Mouse (Mus musculus) neutrophil, adult 5-6 weeks (primary cell): Measurements from ENCODE around the gene Epc2. TPM values are rescaled to one million over a fixed set of nuclear protein-coding genes. Genes with fewer than 3 reads are reported as not detected.
"Not testable (repeated sequence)": the region's sequence is repeated elsewhere in the genome, so short reads cannot be mapped to it uniquely, and the experiment has no call there.

Experiments
- ATAC-seq: fragments of 151-379, 151-347 bp; 2 replicates; pipeline ENCODE4 v1.8.0; 2017; ENCODE audit warnings: mild to moderate bottlenecking, moderate TSS enrichment; ENCODE audit not compliant: insufficient number of reproducible peaks, poor library complexity, low FRiP score, severe bottlenecking; ENCODE audit errors: extremely low read depth
- total RNA-seq: library from RNA; stranded (forward); fragments of 200-1000 nt; gene quantifications from 2 replicates; pipeline ENCODE4 v1.2.3, GENCODE M21; 2017

Gene Epc2
- total RNA-seq, 1 experiment from 2014 or later, result 83.7 TPM

DNA sequence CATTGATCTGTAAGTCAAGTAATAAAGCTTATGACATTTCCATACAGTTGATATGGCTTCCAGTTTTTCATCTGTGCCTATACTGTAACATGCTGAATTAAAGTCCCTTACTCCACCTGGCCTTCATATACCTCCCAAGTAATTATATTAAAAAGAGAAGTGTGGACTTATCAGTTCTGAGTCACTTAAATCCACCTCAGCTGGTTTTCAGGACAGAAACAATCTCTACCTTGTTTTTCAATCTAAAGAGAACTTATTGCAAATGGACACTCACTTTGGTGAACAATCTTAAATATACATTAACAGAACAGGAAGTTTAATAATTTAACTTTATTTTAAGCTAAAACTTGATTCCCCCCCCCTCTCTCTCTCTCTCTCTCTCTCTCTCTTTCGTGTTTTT is 15.8 kb downstream of the Epc2 start:
- no peak for ATAC-seq

DNA sequence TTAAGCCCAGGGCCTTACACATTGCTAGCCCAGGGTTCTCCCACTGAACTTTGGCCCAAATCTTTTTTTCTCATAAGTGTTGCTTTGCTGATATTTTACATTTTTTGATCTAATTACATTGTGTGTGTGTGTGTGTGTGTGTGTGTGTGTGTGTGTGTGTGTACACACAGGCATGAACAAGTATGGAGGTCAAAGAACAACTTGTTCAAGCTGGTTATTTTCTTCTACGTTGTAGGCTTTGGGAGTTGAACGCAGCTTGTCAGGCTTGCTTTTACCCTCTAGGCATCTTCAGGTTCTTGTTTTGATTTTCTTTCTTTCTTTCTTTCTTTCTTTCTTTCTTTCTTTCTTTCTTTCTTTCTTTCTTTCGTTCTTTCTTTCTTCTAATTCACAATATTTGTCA is 19.9 kb downstream of the Epc2 start:
- no peak for ATAC-seq

DNA sequence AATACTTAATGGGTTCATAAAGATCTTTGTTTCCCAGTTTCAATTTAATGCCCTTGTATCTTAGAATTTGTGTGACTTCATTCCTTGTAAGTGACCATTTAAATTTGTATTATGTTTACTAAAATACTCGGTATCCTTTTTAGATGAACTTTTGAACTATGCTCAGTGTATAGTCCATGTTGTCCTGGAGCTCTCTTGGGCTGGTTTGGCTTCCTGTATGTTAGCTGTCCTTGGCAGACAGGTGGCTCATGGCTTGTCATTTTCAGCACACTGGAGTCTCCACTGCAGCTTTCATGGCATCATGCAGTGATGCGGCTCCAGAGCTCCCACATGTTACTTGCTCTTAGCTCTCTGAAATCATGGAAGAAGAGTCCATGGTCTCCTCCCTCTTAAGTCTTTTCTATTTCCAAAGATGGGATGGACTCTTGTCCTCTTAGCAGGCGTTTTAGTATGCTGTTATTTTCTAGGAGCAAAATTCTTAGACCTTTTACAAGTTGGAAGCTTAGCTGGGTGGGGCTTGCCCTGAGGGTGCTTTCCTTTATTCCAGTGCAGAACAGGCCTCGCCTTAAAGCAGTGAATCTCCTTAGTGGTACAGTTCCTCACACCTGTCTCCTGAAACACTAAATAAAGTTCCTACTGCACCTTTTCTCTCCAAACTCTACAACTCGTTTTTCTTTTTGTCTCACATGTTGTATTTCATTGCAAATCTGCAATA is 20.5 kb downstream of the Epc2 start:
- no peak for ATAC-seq

DNA sequence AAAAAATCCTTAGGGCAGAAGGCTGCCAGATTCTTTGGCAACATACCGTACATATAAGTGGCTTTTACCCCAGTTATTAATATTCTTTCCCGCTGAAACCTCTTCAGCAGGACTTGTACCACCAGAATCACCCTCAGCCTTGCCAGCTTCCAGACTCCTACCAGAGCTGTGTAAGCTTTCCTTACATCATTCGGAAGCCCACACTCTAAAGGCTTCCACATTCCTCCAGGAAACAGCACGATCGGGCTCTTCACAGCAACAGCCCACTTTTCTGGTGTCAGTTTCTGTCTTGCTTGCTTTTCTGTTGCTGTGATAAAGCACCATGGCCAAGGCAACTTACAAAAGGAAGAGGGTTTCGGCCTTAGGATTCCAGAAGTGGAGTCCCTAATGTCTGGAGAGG is 21.2 kb downstream of the Epc2 start:
- no peak for ATAC-seq

DNA sequence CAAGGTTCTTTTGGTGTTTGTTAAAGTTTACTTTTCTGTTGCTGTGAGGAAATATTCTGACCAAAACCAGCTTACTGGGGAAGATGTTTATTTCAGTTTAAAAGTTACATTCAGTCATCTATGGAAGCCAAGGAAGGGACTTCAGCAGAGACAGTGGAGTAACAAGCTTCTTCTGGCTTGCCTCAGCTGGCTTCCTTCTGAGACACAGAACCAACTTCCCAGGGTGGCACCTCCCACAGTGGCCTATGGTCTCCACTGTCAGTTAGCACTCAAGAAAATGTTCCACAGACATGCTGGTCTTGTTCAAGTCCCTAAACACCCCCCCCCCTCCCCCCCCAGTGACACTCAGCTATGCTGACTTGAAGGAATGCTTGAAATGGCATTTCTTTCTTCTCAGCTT is 30.9 kb downstream of the Epc2 start:
- ATAC-seq, result no peak

DNA sequence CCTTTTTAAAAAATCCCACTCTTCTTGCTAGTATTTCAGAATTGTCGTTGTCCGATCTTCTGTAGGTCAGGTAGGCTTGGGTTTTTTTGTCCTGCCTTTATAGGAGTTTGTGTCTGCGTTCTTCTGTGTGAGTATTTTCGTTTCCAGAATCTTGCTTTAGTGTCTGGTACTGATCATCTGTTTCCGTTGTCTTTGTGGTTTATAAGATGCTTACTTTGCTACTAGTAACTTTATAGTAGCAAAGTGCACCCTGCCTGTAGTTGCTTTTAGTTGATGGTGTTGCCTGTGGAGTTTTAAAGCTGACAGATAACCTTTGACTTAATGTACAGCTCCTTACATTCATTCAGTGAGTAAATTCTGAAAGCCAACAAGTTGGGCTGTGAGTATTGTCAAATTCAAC is 32.1 kb downstream of the Epc2 start:
- no peak for ATAC-seq

DNA sequence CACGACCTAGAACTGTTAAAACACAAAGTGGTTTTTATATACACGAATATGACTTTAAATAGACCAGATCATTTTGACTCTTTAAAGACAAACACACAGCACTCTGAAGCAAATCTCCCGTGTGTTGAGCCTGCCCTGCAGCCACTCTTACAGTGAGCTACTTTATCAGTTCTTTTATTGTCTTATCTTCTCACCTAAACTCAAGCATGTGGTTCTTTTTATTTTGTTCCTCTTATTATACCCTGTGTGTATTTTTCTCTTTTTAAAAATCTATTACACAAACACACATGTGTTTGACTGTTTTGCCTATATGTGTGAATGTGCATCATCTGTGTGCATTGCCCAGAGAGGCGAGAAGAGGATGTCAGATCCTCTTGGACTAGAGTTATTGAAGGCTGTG is 50.1 kb downstream of the Epc2 start:
- no peak for ATAC-seq

DNA sequence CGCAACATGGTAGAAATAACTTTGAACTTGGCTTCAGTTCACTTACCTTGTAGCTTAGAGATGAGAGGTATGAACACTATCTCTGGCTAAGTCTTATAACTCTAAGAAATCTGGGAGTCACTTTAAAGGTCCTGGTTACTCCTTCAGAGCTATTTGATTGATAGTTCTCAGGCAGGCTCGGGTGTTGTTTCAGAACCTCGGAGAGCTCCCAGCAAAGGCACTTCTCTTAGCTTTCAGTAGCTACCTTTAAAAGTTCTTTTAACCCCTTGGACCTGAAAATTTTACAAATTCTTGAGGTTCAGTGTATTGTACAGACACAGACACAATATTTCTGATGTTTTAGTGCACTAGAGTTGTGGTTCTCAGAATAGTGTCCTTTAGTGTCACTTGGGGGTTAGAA is 52.3 kb downstream of the Epc2 start:
- no peak for ATAC-seq

DNA sequence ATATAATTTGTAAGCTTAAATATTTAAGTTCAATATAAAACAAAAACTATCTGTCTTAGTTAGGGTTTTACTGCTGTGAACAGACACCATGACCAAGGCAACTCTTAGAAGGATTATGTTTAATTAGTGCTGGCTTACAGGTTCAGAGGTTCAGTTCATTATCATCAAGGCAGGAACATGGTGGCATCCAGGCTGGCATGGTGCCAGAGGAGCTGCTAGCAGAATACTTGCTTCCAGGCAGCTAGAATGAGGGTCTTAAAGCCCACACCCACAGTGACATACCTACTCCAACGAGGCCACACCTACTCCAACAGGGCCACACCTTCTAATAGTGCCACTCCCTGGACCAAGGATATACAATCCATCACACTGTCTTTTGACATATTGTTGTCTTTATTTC is 53.9 kb downstream of the Epc2 start:
- ATAC-seq, result not testable (repeated sequence)

DNA sequence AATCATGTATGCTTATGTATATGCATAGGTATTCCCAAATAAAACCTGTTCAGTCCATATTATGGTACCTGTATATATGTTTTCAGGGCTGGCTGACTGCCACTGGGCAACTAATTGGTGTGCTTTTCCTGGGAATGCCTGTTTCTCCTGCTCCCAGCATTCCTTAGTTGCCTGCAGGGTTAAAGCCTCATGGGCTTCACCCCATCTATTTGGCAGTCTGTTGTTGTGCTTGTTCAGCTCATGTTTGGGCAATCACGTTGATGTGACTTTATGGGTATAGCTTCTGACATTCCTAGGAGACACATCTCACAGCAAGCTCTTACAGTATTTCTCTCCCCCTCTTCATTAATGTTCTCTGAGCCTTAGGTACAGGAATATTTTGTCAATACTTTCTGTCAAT is 59.5 kb downstream of the Epc2 start:
- no peak for ATAC-seq

DNA sequence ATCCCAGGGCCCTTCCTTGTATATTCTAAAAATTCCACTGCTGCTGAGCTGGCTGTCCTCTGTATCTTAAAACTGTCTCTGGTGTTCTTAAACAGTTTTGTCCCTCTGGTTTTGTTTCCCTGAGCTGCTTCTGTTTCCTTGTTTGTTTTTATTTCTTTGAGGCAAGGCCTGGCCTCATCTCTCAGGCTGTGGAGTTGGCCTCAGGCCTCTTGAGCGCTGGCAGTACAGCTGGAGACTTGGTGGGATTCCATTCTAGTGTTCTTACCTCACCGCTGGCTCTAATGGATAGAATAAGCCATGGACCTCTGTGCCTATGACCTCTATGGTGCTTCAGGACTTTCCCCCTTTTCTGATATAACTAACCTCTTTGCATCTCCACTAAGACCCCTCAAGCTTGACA is 64.7 kb downstream of the Epc2 start:
- ATAC-seq, result no peak

DNA sequence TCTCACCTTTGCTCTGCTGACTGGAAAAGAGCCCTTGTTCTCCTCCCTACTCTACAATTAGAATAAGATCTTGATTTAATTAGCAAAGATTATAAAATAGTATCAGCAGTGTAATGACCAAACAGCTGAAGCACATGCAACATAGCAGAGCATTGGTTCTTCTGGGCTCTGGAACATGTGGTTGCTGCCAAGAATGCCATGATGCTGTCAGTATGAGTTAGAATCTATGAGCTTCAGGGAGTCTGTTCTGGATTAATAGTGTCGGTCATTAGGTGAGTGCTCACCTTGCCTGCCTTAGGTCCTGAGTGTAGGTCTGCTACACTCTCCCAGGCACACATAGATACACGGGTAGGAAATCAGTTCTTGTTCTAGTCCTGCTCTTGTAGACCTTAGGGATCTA is 69.1 kb downstream of the Epc2 start:
- ATAC-seq, result no peak

DNA sequence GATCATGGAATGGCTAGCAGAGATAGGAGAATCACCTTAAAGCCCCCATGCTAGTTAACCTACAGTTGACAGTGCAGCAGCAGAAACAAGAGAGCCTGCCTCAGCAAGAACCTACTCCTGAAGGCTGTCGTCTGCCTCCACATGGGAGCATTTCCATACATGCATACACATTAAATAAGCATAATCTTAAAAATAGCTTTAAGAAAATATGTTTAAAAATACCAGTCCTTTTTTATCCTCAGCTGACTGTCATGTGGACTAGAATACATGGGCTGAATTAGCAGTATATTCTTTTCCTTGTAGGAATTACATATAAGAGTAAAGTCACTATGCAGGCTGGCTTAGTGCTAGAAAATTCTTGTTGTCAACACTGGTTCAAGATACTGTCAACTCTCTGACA is 69.7 kb downstream of the Epc2 start:
- no peak for ATAC-seq

DNA sequence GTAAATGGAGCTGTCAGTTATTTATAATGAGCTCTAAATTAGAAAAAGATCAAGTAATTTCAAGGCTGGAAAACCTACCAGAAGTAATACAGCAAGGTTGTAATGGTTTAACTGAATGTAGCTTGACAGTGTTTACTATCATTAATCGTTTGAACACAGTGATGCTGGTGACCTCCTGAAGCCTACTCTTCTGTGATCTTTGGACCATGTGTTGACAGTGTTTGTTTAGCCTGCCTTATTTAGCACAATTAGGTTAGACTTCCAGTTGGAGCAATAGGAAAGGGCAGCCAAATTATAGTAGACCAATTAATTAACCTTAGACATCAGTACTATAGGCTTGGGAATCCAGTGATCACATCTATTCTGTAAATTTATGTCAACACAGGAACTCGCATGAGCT is 70.3 kb downstream of the Epc2 start:
- ATAC-seq, result no peak

DNA sequence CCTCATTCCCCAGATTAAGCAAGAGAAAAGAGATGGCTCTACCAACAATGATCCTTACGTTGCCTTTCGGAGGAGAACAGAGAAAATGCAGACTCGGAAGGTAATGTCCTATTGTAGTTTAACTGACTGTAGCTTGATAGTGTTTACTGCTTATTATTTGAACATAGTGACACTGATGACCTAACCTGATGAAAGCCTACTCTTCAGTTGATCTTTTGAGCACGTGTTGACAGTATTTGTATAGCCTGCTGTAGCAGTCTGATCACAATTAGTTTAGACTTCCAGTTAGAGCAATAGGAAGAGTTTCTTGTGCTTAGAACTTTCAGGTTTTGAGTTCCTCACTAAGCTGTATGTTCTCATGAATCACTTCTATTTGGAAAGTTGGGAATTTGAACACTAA is 71.3 kb downstream of the Epc2 start:
- no peak for ATAC-seq

DNA sequence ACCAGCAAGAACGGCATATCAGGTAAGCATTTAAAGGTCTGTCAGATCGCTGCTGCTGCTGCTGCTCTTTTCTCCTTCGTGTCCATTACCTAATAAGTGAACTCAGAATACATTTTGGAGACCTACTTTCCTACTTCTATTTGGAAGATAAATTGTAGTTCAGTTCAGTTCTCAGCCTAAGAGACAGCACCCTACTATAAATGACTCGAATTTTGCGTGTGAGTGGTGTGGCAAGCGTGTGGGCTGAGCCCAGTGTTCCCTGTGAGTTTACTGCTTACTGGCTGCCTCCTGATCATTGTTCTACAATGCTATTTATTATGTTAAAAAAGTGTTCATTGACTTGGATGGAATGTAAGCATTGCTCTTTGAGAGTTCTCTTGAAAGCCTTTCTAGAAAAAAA is 85.9 kb downstream of the Epc2 start:
- no peak for ATAC-seq

DNA sequence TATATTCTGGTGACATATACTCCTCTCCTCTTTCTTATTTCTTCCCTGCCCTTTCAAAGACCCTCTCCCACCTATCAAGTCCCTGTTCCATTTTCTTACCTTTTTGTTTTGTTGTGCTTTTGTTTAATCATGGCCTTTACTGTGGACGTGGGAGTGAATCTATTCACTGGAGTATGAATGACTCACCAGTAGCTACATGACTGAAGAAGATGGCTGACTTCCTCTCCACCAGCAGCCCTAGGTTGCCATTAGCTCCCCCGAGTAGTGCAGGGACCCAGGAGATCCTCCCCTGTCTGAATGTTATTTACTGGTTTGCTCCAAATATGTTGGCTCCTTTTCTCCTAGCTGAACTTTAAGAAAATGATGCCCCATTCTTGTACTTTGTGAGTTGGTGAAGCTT is 86.8 kb downstream of the Epc2 start:
- no peak for ATAC-seq

DNA sequence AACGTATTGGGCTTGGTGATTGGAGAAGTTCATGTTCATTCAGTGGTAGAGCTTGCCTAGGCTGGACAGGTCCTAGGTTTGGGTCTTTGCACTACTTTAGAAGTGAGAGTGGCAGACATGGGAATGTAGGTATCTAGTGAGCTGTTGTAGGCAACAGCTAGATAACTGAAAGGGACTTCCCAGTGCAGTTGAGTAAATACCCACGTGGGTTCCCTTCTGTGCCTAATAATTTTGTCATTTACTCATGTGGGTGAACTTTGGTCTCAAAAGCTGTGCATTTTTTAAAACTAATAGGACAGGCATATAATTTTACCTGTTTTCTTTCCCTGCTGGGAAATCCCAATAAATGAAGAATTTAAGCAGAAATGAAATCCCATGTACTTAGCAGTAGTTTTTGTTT is 88.5 kb downstream of the Epc2 start:
- ATAC-seq, result no peak

DNA sequence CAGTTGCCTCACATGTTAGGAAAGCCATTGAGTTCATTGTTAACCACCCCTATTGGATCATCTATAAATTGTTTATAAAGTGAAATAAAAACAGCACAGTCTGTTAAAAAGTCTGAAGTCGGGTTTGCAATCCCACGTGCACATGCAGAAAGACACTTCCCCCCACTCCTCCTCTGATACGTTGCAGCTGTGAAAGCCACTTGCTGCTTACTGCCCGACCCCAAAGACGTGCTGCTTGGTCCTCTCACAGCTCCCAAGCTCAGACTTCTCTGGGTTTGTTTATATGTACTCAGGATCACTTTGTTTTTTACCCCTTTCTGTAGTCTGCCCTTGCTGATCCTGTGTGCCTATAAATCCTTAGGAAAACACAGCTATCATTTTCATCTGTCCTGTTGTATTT is 96.5 kb downstream of the Epc2 start:
- ATAC-seq, result no peak

DNA sequence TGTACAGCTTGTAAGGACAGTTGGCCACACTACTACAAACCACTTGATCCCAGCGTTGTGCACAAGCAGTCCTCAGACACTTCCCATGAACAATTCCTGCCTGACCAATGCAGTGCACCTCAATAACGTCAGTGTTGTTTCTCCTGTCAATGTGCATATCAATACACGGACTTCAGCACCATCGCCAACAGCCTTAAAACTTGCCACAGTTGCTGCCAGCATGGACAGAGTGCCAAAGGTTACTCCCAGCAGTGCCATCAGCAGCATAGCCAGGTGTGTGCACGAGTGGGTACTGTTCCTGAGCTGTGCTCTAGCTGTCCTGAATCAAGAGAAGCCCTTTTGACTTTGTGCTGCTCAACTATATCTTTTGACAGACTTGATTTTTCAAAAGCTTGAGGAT is 97.2 kb downstream of the Epc2 start:
- ATAC-seq, result no peak

DNA sequence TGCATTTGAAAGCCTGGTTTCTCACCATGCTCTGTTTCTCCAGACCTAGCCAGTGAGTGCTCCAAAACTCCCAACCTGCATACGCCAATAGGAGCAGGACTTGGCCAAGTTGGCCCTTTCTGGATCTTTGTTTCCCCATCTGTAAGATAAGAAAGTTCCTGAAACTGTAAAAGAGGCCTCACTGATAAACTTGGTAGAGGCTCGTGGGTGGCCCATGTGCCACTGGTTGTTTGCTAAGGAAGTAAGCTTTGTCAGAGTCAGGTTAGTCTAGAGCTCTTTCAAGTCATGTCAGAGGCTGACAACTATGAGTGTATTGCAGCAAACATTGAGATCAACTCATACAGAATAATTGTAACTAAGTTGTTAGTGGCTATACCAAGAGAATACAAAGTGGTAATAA is 101.8 kb downstream of the Epc2 start:
- ATAC-seq, result no peak
